Mouse (Mus musculus): ENCODE data around the gene Tab1.

- TF ChIP-seq POLR2A (IDR thresholded peaks at IDR 0.05; ENCODE audit: insufficient read length, low read depth) (no peak), REST (IDR thresholded peaks at IDR 0.05; ENCODE audit: insufficient read depth, insufficient read length) (no peak), MAX (IDR thresholded peaks at IDR 0.05; ENCODE audit: low read depth) (no peak), MYOD1 (IDR thresholded peaks at IDR 0.05; ENCODE audit: control insufficient read depth in 1 of 3, insufficient read length in 2 of 3, low read depth in 2 of 3) (no peak), TCF12 (IDR thresholded peaks at IDR 0.05; ENCODE audit: insufficient read depth, poor library complexity, severe bottlenecking) (no peak), USF1 (IDR thresholded peaks at IDR 0.05; ENCODE audit: low read depth) (no peak), SRF (IDR thresholded peaks at IDR 0.05; ENCODE audit: control insufficient read depth, insufficient read length, low read depth) (no peak), E2F4 (IDR thresholded peaks at IDR 0.05; ENCODE audit: insufficient read depth) (no peak), MYOG (IDR thresholded peaks at IDR 0.05; ENCODE audit: control insufficient read depth in 1 of 3, insufficient read depth in 1 of 3, insufficient read length in 2 of 3, low read depth in 2 of 3) (no peak), POLR2AphosphoS2 (IDR thresholded peaks at IDR 0.05; ENCODE audit: insufficient read length, low read depth) (no peak)
Measured at GRCm38 (mm10) chr15:80094201-80094600, 38.7 kb upstream of the Tab1 start.
